Mouse (Mus musculus): Measurements from ENCODE around the gene Car12. TPM values are rescaled to one million over a fixed set of nuclear protein-coding genes. Genes with fewer than 3 reads are reported as not detected.
A peak's percentile ranks its signal among the peaks of the same experiment; 100 is the strongest.

Gene Car12
- total RNA-seq, 2 experiments from 2014 or later: 1.4 to 4.3 TPM

GRCm38 (mm10) chr9:66708816-66709555 lies 4.5 kb upstream of the Car12 start:
- ATAC-seq (replicated peaks; ENCODE audit: poor library complexity, severe bottlenecking): no peak

GRCm38 (mm10) chr9:66710626-66711025 lies 2.9 kb upstream of the Car12 start:
- ATAC-seq (replicated peaks; ENCODE audit: poor library complexity, severe bottlenecking): no peak

GRCm38 (mm10) chr9:66714022-66714515 lies 583 bp downstream of the Car12 start:
- peak; percentile 36 for ATAC-seq (replicated peaks; ENCODE audit: poor library complexity, severe bottlenecking)

- no peak for ATAC-seq (replicated peaks; ENCODE audit: poor library complexity, severe bottlenecking)
Observed at GRCm38 (mm10) chr9:66715361-66715760, 1.9 kb downstream of the Car12 start.

GRCm38 (mm10) chr9:66716533-66716932 lies 3.0 kb downstream of the Car12 start:
- no peak for ATAC-seq (replicated peaks; ENCODE audit: poor library complexity, severe bottlenecking)

- ATAC-seq (replicated peaks; ENCODE audit: poor library complexity, severe bottlenecking): no peak
Observed at GRCm38 (mm10) chr9:66720686-66721450, 7.4 kb downstream of the Car12 start.

GRCm38 (mm10) chr9:66722187-66722868 lies 8.8 kb downstream of the Car12 start:
- ATAC-seq (replicated peaks; ENCODE audit: poor library complexity, severe bottlenecking): no peak

- ATAC-seq (replicated peaks; ENCODE audit: poor library complexity, severe bottlenecking): no peak
Observed at GRCm38 (mm10) chr9:66722869-66723272, 9.4 kb downstream of the Car12 start.

GRCm38 (mm10) chr9:66725591-66725990 lies 12.1 kb downstream of the Car12 start:
- ATAC-seq (replicated peaks; ENCODE audit: poor library complexity, severe bottlenecking): no peak

GRCm38 (mm10) chr9:66727333-66727732 lies 13.8 kb downstream of the Car12 start:
- ATAC-seq (replicated peaks; ENCODE audit: poor library complexity, severe bottlenecking): no peak

- no peak for ATAC-seq (replicated peaks; ENCODE audit: poor library complexity, severe bottlenecking)
Observed at GRCm38 (mm10) chr9:66730556-66730955, 17.1 kb downstream of the Car12 start.

- ATAC-seq (replicated peaks; ENCODE audit: poor library complexity, severe bottlenecking): no peak
Observed at GRCm38 (mm10) chr9:66731284-66731683, 17.8 kb downstream of the Car12 start.

GRCm38 (mm10) chr9:66732791-66733691 lies 19.6 kb downstream of the Car12 start:
- ATAC-seq (replicated peaks; ENCODE audit: poor library complexity, severe bottlenecking): no peak

GRCm38 (mm10) chr9:66734568-66734967 lies 21.1 kb downstream of the Car12 start:
- ATAC-seq (replicated peaks; ENCODE audit: poor library complexity, severe bottlenecking): no peak

- no peak for ATAC-seq (replicated peaks; ENCODE audit: poor library complexity, severe bottlenecking)
Observed at GRCm38 (mm10) chr9:66735122-66735521, 21.6 kb downstream of the Car12 start.

- no peak for ATAC-seq (replicated peaks; ENCODE audit: poor library complexity, severe bottlenecking)
Observed at GRCm38 (mm10) chr9:66736016-66736415, 22.5 kb downstream of the Car12 start.

GRCm38 (mm10) chr9:66736551-66736950 lies 23.1 kb downstream of the Car12 start:
- ATAC-seq (replicated peaks; ENCODE audit: poor library complexity, severe bottlenecking): no peak

GRCm38 (mm10) chr9:66739516-66739915 lies 26.0 kb downstream of the Car12 start:
- ATAC-seq (replicated peaks; ENCODE audit: poor library complexity, severe bottlenecking): no peak

- ATAC-seq (replicated peaks; ENCODE audit: poor library complexity, severe bottlenecking): no peak
Observed at GRCm38 (mm10) chr9:66744531-66744930, 31.0 kb downstream of the Car12 start.

- ATAC-seq (replicated peaks; ENCODE audit: poor library complexity, severe bottlenecking): no peak
Observed at GRCm38 (mm10) chr9:66748390-66748789, 34.9 kb downstream of the Car12 start.
